Comparison of ENCODE assay signal across 13 mouse cellular contexts in the genomic region with DNA sequence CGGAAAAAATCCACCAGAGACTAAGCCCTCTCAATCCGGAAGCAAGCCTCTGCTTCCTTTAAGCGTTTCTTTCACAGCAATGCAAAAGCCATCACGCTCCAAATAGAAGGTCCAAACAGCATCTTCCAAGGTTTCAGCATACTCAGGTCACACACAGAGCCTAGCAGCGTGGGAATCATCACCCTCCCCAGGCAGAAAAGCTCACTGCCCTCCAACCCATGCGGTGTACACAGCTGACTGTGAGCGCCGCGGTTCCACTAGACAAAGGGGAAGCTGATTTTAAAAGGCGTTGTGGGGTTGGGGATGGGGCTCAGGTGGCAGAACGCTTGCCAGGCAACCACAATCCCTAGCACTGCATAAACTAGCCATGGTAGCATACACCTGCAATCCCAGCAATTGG. TPM values are rescaled to one million over a fixed set of nuclear protein-coding genes. Genes with fewer than 3 reads are reported as not detected.
A peak's percentile ranks its signal among the peaks of the same experiment; 100 is the strongest.
DNase-seq lines count a peak whose midpoint lies in the region; ATAC-seq and TF ChIP-seq lines count a peak whose summit lies in the region.
"Had no signal": no experiment of that assay in that cellular context is flagged by ENCODE, and none has a peak within 500 bp of the region (broad histone marks: within the 10 kb centered on the region; RNA-seq: fewer than 3 reads in every experiment).

No protein-coding gene starts in this region.

- H3K36me3 ChIP-seq in kidney, postnatal 0 days (ENCODE audit: insufficient read depth, low read length): no peaks in the 10 kb centered on the region
- no peaks in the 10 kb centered on the region for H3K36me3 ChIP-seq in forebrain, embryonic 11.5 days (ENCODE audit: control insufficient read depth, insufficient read depth, low read length)
- H3K36me3 ChIP-seq in hindbrain, embryonic 14.5 days (replicated peaks; ENCODE audit: control insufficient read depth, insufficient read depth): no peaks in the 10 kb centered on the region
- no peaks in the 10 kb centered on the region for H3K36me3 ChIP-seq in midbrain, postnatal 0 days (ENCODE audit: insufficient read depth, low read length)
- H3K36me3 ChIP-seq: G1E had no signal

- H3K9ac ChIP-seq in kidney, postnatal 0 days (ENCODE audit: low read depth, low read length): no peak overlapping the region
- H3K9ac ChIP-seq in forebrain, embryonic 11.5 days (ENCODE audit: low read length): peak overlapping the region; percentile 47
- peak overlapping the region; percentile 60; the same call in 1 of the 2 replicates for H3K9ac ChIP-seq in hindbrain, embryonic 14.5 days
- H3K9ac ChIP-seq in midbrain, postnatal 0 days (replicated peaks; ENCODE audit: low read length, poor library complexity, severe bottlenecking): no peak overlapping the region
- H3K9ac ChIP-seq: liver, embryonic 14.5 days had no signal

- no peaks in the 10 kb centered on the region for H3K4me1 ChIP-seq in kidney, postnatal 0 days (replicated peaks; ENCODE audit: insufficient read depth, low read length)
- H3K4me1 ChIP-seq in forebrain, embryonic 11.5 days (replicated peaks; ENCODE audit: control insufficient read depth, insufficient read depth, low read length): peaks cover 4% of the 10 kb centered on the region; the same call in 1 of the 2 replicates
- H3K4me1 ChIP-seq in hindbrain, embryonic 14.5 days (replicated peaks; ENCODE audit: control insufficient read depth, insufficient read depth, low read length): peaks cover 20% of the 10 kb centered on the region
- H3K4me1 ChIP-seq in midbrain, postnatal 0 days (ENCODE audit: insufficient read depth, low read length): peaks cover 3% of the 10 kb centered on the region; the same call in 1 of the 2 replicates

- no peaks in the 10 kb centered on the region for H3K27me3 ChIP-seq in kidney, postnatal 0 days (ENCODE audit: insufficient read depth, low read length)
- peaks cover 8% of the 10 kb centered on the region; the same call in 1 of the 2 replicates for H3K27me3 ChIP-seq in forebrain, embryonic 11.5 days (ENCODE audit: control insufficient read depth, insufficient read depth, low read length)
- 0 out of 2 replicates have a peak, but pooled peaks cover 2% of the 10 kb centered on the region for H3K27me3 ChIP-seq in hindbrain, embryonic 14.5 days (ENCODE audit: control insufficient read depth, insufficient read depth, low read length)
- H3K27me3 ChIP-seq in midbrain, postnatal 0 days (ENCODE audit: insufficient read depth, low read length): no peaks in the 10 kb centered on the region

- H3K9me3 ChIP-seq in kidney, postnatal 0 days (replicated peaks; ENCODE audit: low read length): no peaks in the 10 kb centered on the region
- no peaks in the 10 kb centered on the region for H3K9me3 ChIP-seq in forebrain, embryonic 11.5 days (ENCODE audit: control insufficient read depth, low read length)
- H3K9me3 ChIP-seq in hindbrain, embryonic 14.5 days (ENCODE audit: control insufficient read depth, low read length): no peaks in the 10 kb centered on the region
- H3K9me3 ChIP-seq in midbrain, postnatal 0 days (ENCODE audit: low read length): peaks cover 4% of the 10 kb centered on the region; the same call in 1 of the 2 replicates

- no peak overlapping the region for H3K4me3 ChIP-seq in kidney, postnatal 0 days (replicated peaks; ENCODE audit: low read depth, low read length)
- H3K4me3 ChIP-seq in forebrain, embryonic 11.5 days (ENCODE audit: low read depth, low read length): no peak overlapping the region; the same call in 1 of the 2 replicates
- H3K4me3 ChIP-seq in hindbrain, embryonic 14.5 days (replicated peaks; ENCODE audit: low read length): peak overlapping the region; percentile 7; the same call in 1 of the 2 replicates
- H3K4me3 ChIP-seq in midbrain, postnatal 0 days (ENCODE audit: low read depth, low read length): peak overlapping the region; percentile 15

- no peak for TF ChIP-seq CTCF in kidney, postnatal 0 days (IDR thresholded peaks at IDR 0.05; ENCODE audit: low read depth)
- TF ChIP-seq CTCF in midbrain, postnatal 0 days (IDR thresholded peaks at IDR 0.05): no peak

- no peak for DNase-seq in kidney, postnatal 0 days (ENCODE audit: low spot score)
- DNase-seq in kidney, postnatal 36 days: no peak
- DNase-seq in forebrain, embryonic 11.5 days (ENCODE audit: low spot score): no peak
- DNase-seq in hindbrain, embryonic 14.5 days (ENCODE audit: low spot score): no peak
- DNase-seq in midbrain, postnatal 0 days (ENCODE audit: low spot score): peak; percentile 5
- DNase-seq in ovary, adult 18-20 months (ENCODE audit: low spot score): no peak
- DNase-seq in cerebellum, postnatal 10 days: no peak
- DNase-seq: adrenal gland, postnatal 10 days; cerebellum, adult 8-10 months; kidney, postnatal 14 days; thymus, postnatal 4 days had no signal

- WGBS in kidney, postnatal 0 days: 7% methylated on average over 11 of the region's 11 CpGs
- under 1% methylated on average over 11 of the region's 11 CpGs for WGBS in forebrain, embryonic 11.5 days
- WGBS in hindbrain, embryonic 14.5 days: 4% methylated on average over 11 of the region's 11 CpGs
- WGBS in midbrain, postnatal 0 days: 2% methylated on average over 11 of the region's 11 CpGs

- H3K4me2 ChIP-seq in kidney, postnatal 0 days (ENCODE audit: low read length): peak overlapping the region; percentile 55
- H3K4me2 ChIP-seq in forebrain, embryonic 11.5 days (ENCODE audit: low read depth, low read length, severe bottlenecking): peak overlapping the region; percentile 30
- peak overlapping the region; percentile 53 for H3K4me2 ChIP-seq in hindbrain, embryonic 14.5 days (replicated peaks)
- H3K4me2 ChIP-seq in midbrain, postnatal 0 days (ENCODE audit: low read depth, low read length, poor library complexity, severe bottlenecking): peak overlapping the region; percentile 50

- no peak overlapping the region for H3K27ac ChIP-seq in kidney, postnatal 0 days
- no peak overlapping the region for H3K27ac ChIP-seq in forebrain, embryonic 11.5 days (ENCODE audit: low read depth, low read length)
- H3K27ac ChIP-seq in hindbrain, embryonic 14.5 days: peak overlapping the region; percentile 32; the same call in 1 of the 2 replicates
- H3K27ac ChIP-seq in midbrain, postnatal 0 days (ENCODE audit: low read depth, low read length): no peak overlapping the region
- H3K27ac ChIP-seq: liver, embryonic 14.5 days had no signal

- no peak for ATAC-seq in kidney, postnatal 0 days (replicated peaks; ENCODE audit: low FRiP score, low read depth)
- ATAC-seq in forebrain, embryonic 11.5 days (replicated peaks; ENCODE audit: low FRiP score): 0 out of 2 replicates have a peak, but pooled peaks have one; percentile 42
- ATAC-seq in hindbrain, embryonic 14.5 days (ENCODE audit: low FRiP score): no peak; the same call in 1 of the 2 replicates
- no peak for ATAC-seq in midbrain, postnatal 0 days (ENCODE audit: low FRiP score)

RNA-seq across cellular contexts. Expression of a gene that starts 49.2 kb away (rescaled TPM):
- polyA plus RNA-seq in kidney, postnatal 0 days (2015; fragmentation: Nextera tagmentation; extraction: Ambion mirVana): 4.4 and 4.5 TPM in 2 replicates
- polyA plus RNA-seq in forebrain, embryonic 11.5 days (2014; fragmentation: Nextera tagmentation; extraction: Ambion mirVana): 6.1 and 6.6 TPM in 2 replicates
- polyA plus RNA-seq in hindbrain, embryonic 14.5 days (2014; fragmentation: Nextera tagmentation; extraction: Ambion mirVana): 5.3 and 5.7 TPM in 2 replicates
- total RNA-seq in midbrain, postnatal 0 days (2014; rRNA removed): 19.6 and 20.8 TPM in 2 replicates
- 2.7 and 3.3 TPM in 2 replicates for polyA plus RNA-seq in midbrain, postnatal 0 days (2015; fragmentation: Nextera tagmentation; extraction: Ambion mirVana)
- polyA plus RNA-seq: G1E had no signal

Comparison
In these comparisons a context has a peak if more than half of its experiments do, and no peak if none do; other contexts are left out.
1. H3K4me3 ChIP-seq: peak in hindbrain, embryonic 14.5 days (single experiment) and midbrain, postnatal 0 days (single experiment); none in kidney, postnatal 0 days (single experiment) and forebrain, embryonic 11.5 days (single experiment).
2. H3K9ac ChIP-seq: peak in forebrain, embryonic 11.5 days (single experiment) and hindbrain, embryonic 14.5 days (single experiment); none in kidney, postnatal 0 days (single experiment) and midbrain, postnatal 0 days (single experiment).
3. Peak in every context shown above with its lines, with median percentiles within 50 percentile points of each other: H3K4me2 ChIP-seq.